Comparison of ENCODE assay signal across 7 mouse cellular contexts in genomic region chr11:76763741-76764122, GRCm38 (mm10). TPM values are rescaled to one million over a fixed set of nuclear protein-coding genes. Genes with fewer than 3 reads are reported as not detected.
A peak's percentile ranks its signal among the peaks of the same experiment; 100 is the strongest.
DNase-seq lines count a peak whose midpoint lies in the region; ATAC-seq and TF ChIP-seq lines count a peak whose summit lies in the region.

No protein-coding gene starts in this region.

- DNase-seq in lung, adult 2 months, result no peak
- DNase-seq in forebrain, embryonic 14.5 days (ENCODE audit: low spot score), result no peak
- DNase-seq in right cerebral cortex, postnatal 36 days (ENCODE audit: low spot score in 2 of 2), result no peak
- DNase-seq in T-cell, adult 2 months (ENCODE audit: low spot score), result no peak

- WGBS in lung, embryonic 16.5 days, result 9% methylated on average over 4 of the region's 4 CpGs
- WGBS in lung, adult 2 months, result 12% methylated on average over 4 of the region's 4 CpGs
- 17% methylated on average over 4 of the region's 4 CpGs for WGBS in forebrain, embryonic 14.5 days
- WGBS in limb, embryonic 15.5 days, result 11% methylated on average over 4 of the region's 4 CpGs
- WGBS in stomach, embryonic 15.5 days, result 12% methylated on average over 4 of the region's 4 CpGs

- H3K4me3 ChIP-seq in lung, embryonic 16.5 days (ENCODE audit: low read length), result peak overlapping the region; percentile 79
- H3K4me3 ChIP-seq in lung, adult 2 months (replicated peaks; ENCODE audit: extremely low read depth, low read depth, low read length), result no peak overlapping the region
- H3K4me3 ChIP-seq in forebrain, embryonic 14.5 days (ENCODE audit: low read depth, low read length), result peak overlapping the region; percentile 63; the same call in 1 of the 2 replicates
- peak overlapping the region; percentile 86 for H3K4me3 ChIP-seq in limb, embryonic 15.5 days
- no peak overlapping the region; the same call in 1 of the 2 replicates for H3K4me3 ChIP-seq in stomach, embryonic 15.5 days (replicated peaks)

- peak overlapping the region; percentile 49; the same call in 1 of the 2 replicates for H3K9ac ChIP-seq in lung, embryonic 16.5 days (ENCODE audit: low read length)
- H3K9ac ChIP-seq in forebrain, embryonic 14.5 days (ENCODE audit: low read length), result no peak overlapping the region; the same call in 1 of the 2 replicates
- H3K9ac ChIP-seq in limb, embryonic 15.5 days, result no peak overlapping the region
- H3K9ac ChIP-seq in stomach, embryonic 15.5 days, result no peak overlapping the region

- H3K27ac ChIP-seq in lung, embryonic 16.5 days (ENCODE audit: low read length), result no peak overlapping the region
- H3K27ac ChIP-seq in forebrain, embryonic 14.5 days (ENCODE audit: low read depth, low read length), result no peak overlapping the region
- no peak overlapping the region for H3K27ac ChIP-seq in limb, embryonic 15.5 days
- H3K27ac ChIP-seq in stomach, embryonic 15.5 days, result no peak overlapping the region

- no peak for TF ChIP-seq CTCF in lung, adult 2 months (IDR thresholded peaks at IDR 0.05; ENCODE audit: insufficient read depth, low read length)

- peak; percentile 32; the same call in 1 of the 2 replicates for ATAC-seq in lung, embryonic 16.5 days (ENCODE audit: low read depth)
- peak; percentile 56 for ATAC-seq in forebrain, embryonic 14.5 days
- no peak for ATAC-seq in limb, embryonic 15.5 days (ENCODE audit: insufficient number of reproducible peaks, low FRiP score, low TSS enrichment, low read depth)
- ATAC-seq in stomach, embryonic 15.5 days (ENCODE audit: insufficient read depth, low FRiP score, low read depth), result no peak

- H3K9me3 ChIP-seq in lung, embryonic 16.5 days (ENCODE audit: control insufficient read depth, low read length), result no peaks in the 10 kb centered on the region
- no peaks in the 10 kb centered on the region for H3K9me3 ChIP-seq in forebrain, embryonic 14.5 days (replicated peaks; ENCODE audit: control insufficient read depth, low read length)
- no peaks in the 10 kb centered on the region for H3K9me3 ChIP-seq in limb, embryonic 15.5 days
- no peaks in the 10 kb centered on the region for H3K9me3 ChIP-seq in stomach, embryonic 15.5 days

- no peak for TF ChIP-seq POLR2A in lung, adult 2 months (IDR thresholded peaks at IDR 0.05; ENCODE audit: borderline replicate concordance, extremely low read depth, low read depth, low read length)

- peaks cover 12% of the 10 kb centered on the region for H3K36me3 ChIP-seq in lung, embryonic 16.5 days (ENCODE audit: control insufficient read depth, insufficient read depth, low read length)
- H3K36me3 ChIP-seq in forebrain, embryonic 14.5 days (ENCODE audit: control insufficient read depth, insufficient read depth, low read length), result peaks cover 19% of the 10 kb centered on the region
- peaks cover 17% of the 10 kb centered on the region for H3K36me3 ChIP-seq in limb, embryonic 15.5 days
- H3K36me3 ChIP-seq in stomach, embryonic 15.5 days, result peaks cover 10% of the 10 kb centered on the region

- 0 out of 2 replicates have a peak, but pooled peaks cover 3% of the 10 kb centered on the region for H3K4me1 ChIP-seq in lung, embryonic 16.5 days (replicated peaks; ENCODE audit: control insufficient read depth, insufficient read depth, low read length)
- peaks cover 2% of the 10 kb centered on the region; the same call in 1 of the 2 replicates for H3K4me1 ChIP-seq in lung, adult 2 months (ENCODE audit: control insufficient read depth, insufficient read depth, low read length)
- H3K4me1 ChIP-seq in forebrain, embryonic 14.5 days (ENCODE audit: control insufficient read depth, insufficient read depth, low read length), result peaks cover 4% of the 10 kb centered on the region; the same call in 1 of the 2 replicates
- peaks cover 6% of the 10 kb centered on the region; the same call in 1 of the 2 replicates for H3K4me1 ChIP-seq in limb, embryonic 15.5 days
- H3K4me1 ChIP-seq in stomach, embryonic 15.5 days, result no peaks in the 10 kb centered on the region; the same call in 1 of the 2 replicates

- H3K4me2 ChIP-seq in lung, embryonic 16.5 days (ENCODE audit: low read depth, low read length), result peak overlapping the region; percentile 46
- H3K4me2 ChIP-seq in forebrain, embryonic 14.5 days (ENCODE audit: low read length), result peak overlapping the region; percentile 17; the same call in 1 of the 2 replicates
- peak overlapping the region; percentile 24; the same call in 1 of the 2 replicates for H3K4me2 ChIP-seq in limb, embryonic 15.5 days
- peak overlapping the region; percentile 29 for H3K4me2 ChIP-seq in stomach, embryonic 15.5 days

- no peaks in the 10 kb centered on the region; the same call in 1 of the 2 replicates for H3K27me3 ChIP-seq in lung, embryonic 16.5 days (ENCODE audit: control insufficient read depth, insufficient read depth, low read depth, low read length)
- no peaks in the 10 kb centered on the region for H3K27me3 ChIP-seq in forebrain, embryonic 14.5 days (replicated peaks; ENCODE audit: control insufficient read depth, insufficient read depth, low read length)
- 0 out of 2 replicates have a peak, but pooled peaks cover 5% of the 10 kb centered on the region for H3K27me3 ChIP-seq in limb, embryonic 15.5 days
- no peaks in the 10 kb centered on the region for H3K27me3 ChIP-seq in stomach, embryonic 15.5 days (replicated peaks)

RNA-seq across cellular contexts. Expression of gene Gosr1, which starts 0.4 kb away (rescaled TPM):
- polyA plus RNA-seq in lung, embryonic 16.5 days (2015; fragmentation: Nextera tagmentation; extraction: Ambion mirVana), result 27.6 and 29.9 TPM in 2 replicates
- 14.3 and 21.2 TPM in 2 replicates for polyA plus RNA-seq in lung, adult 2 months (2012; rRNA removed)
- polyA plus RNA-seq in forebrain, embryonic 14.5 days (2014; fragmentation: Nextera tagmentation; extraction: Ambion mirVana), result 39.4 and 41.5 TPM in 2 replicates
- 23.1 and 29.5 TPM in 2 replicates for polyA plus RNA-seq in limb, embryonic 15.5 days (2015; fragmentation: Nextera tagmentation; extraction: Ambion mirVana)
- polyA plus RNA-seq in stomach, embryonic 15.5 days (2015; fragmentation: Nextera tagmentation; extraction: Ambion mirVana), result 24.1 and 27.8 TPM in 2 replicates

Comparison
In these comparisons a context has a peak if more than half of its experiments do, and no peak if none do; other contexts are left out.
1. H3K4me3 ChIP-seq: peak in lung, embryonic 16.5 days (single experiment), forebrain, embryonic 14.5 days (single experiment) and limb, embryonic 15.5 days (single experiment); none in lung, adult 2 months (single experiment) and stomach, embryonic 15.5 days (single experiment).
2. ATAC-seq: peak in lung, embryonic 16.5 days (single experiment) and forebrain, embryonic 14.5 days (single experiment); none in limb, embryonic 15.5 days (single experiment) and stomach, embryonic 15.5 days (single experiment).
3. Peak in every context shown above with its lines, with median percentiles within 50 percentile points of each other: H3K4me2 ChIP-seq.